Mouse (Mus musculus) thymus, postnatal 4 days (tissue): ENCODE results near the gene Dock9.

ENCODE experiments used
- DNase-seq: peaks from one replicate; pipeline ENCODE4 v3.0.0; 2021

The Dock9 gene

GRCm38 (mm10) chr14:121797457-121798410 lies at the start of gene Dock9:
Dock9 (minus strand) TSS chr14:121797837.
- DNase-seq, result peak; percentile 90

- no peak for DNase-seq
These were observed 46.8 kb upstream of the Dock9 start for GRCm38 (mm10) chr14:121844486-121844885.

GRCm38 (mm10) chr14:121840217-121840616 lies 42.6 kb upstream of the Dock9 start:
- no peak for DNase-seq

GRCm38 (mm10) chr14:121838161-121838560 lies 40.5 kb upstream of the Dock9 start:
- no peak for DNase-seq

- no peak for DNase-seq
These were observed 35.4 kb upstream of the Dock9 start for GRCm38 (mm10) chr14:121833001-121833520.

GRCm38 (mm10) chr14:121829816-121830442 lies 32.3 kb upstream of the Dock9 start:
- peak; percentile 47 for DNase-seq

GRCm38 (mm10) chr14:121827091-121827490 lies 29.5 kb upstream of the Dock9 start:
- DNase-seq, result no peak

GRCm38 (mm10) chr14:121825521-121826445 lies 28.1 kb upstream of the Dock9 start:
- DNase-seq, result no peak

GRCm38 (mm10) chr14:121824322-121825103 lies 26.9 kb upstream of the Dock9 start:
- DNase-seq, result peak; percentile 52

- no peak for DNase-seq
These were observed 25.4 kb upstream of the Dock9 start for GRCm38 (mm10) chr14:121822997-121823396.

- no peak for DNase-seq
These were observed 24.9 kb upstream of the Dock9 start for GRCm38 (mm10) chr14:121822506-121822905.

- no peak for DNase-seq
These were observed 9.2 kb upstream of the Dock9 start for GRCm38 (mm10) chr14:121806791-121807190.

- DNase-seq, result no peak
These were observed 8.7 kb upstream of the Dock9 start for GRCm38 (mm10) chr14:121806316-121806715.

GRCm38 (mm10) chr14:121804461-121804860 lies 6.8 kb upstream of the Dock9 start:
- DNase-seq, result peak; percentile 55

GRCm38 (mm10) chr14:121800962-121801361 lies 3.3 kb upstream of the Dock9 start:
- peak; percentile 63 for DNase-seq

GRCm38 (mm10) chr14:121799112-121799511 lies 1.5 kb upstream of the Dock9 start:
- no peak for DNase-seq

- DNase-seq, result peak; percentile 89
These were observed 768 bp upstream of the Dock9 start for GRCm38 (mm10) chr14:121798411-121798799.

GRCm38 (mm10) chr14:121796571-121797456 lies 823 bp downstream of the Dock9 start:
- DNase-seq, result peak; percentile 21

GRCm38 (mm10) chr14:121795536-121795935 lies 2.1 kb downstream of the Dock9 start:
- DNase-seq, result no peak

- DNase-seq, result no peak
These were observed 4.0 kb downstream of the Dock9 start for GRCm38 (mm10) chr14:121793639-121794038.

- no peak for DNase-seq
These were observed 5.7 kb downstream of the Dock9 start for GRCm38 (mm10) chr14:121791935-121792334.
